Comparison of ENCODE assay signal across 13 mouse cellular contexts in the genomic region with DNA sequence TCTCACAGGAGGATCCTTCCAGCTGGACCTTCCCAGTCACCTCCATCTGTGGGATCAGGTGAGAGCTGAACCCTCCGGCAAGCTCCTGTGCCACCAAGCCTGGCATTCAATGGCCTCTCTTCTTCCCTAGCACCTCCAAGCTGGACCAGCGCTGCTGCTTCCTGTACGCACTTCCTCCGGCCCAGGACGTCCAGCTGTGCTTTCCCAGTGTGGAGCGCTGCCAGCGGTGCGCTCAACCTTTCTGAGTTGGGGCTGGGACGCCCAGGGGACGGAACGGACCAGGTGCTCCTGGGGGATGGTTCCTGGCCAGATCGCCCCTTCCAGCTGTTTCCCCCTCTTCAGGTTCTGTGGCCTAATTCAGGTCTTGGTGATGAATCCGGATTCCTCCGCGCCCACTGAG. TPM values are rescaled to one million over a fixed set of nuclear protein-coding genes. Genes with fewer than 3 reads are reported as not detected.
A peak's percentile ranks its signal among the peaks of the same experiment; 100 is the strongest.
DNase-seq lines count a peak whose midpoint lies in the region; ATAC-seq and TF ChIP-seq lines count a peak whose summit lies in the region.
"Had no signal": no experiment of that assay in that cellular context is flagged by ENCODE, and none has a peak within 500 bp of the region (broad histone marks: within the 10 kb centered on the region; RNA-seq: fewer than 3 reads in every experiment).

No protein-coding gene starts in this region.

- H3K4me2 ChIP-seq in kidney, postnatal 0 days (ENCODE audit: low read length), result no peak overlapping the region
- no peak overlapping the region for H3K4me2 ChIP-seq in hindbrain, postnatal 0 days (ENCODE audit: low read depth, low read length)
- H3K4me2 ChIP-seq: hindbrain, embryonic 12.5 days; limb, embryonic 15.5 days had no signal

- H3K27ac ChIP-seq in kidney, postnatal 0 days, result no peak overlapping the region
- no peak overlapping the region for H3K27ac ChIP-seq in small intestine, adult 2 months (ENCODE audit: insufficient read depth, low read depth, low read length)
- H3K27ac ChIP-seq in hindbrain, postnatal 0 days, result no peak overlapping the region
- H3K27ac ChIP-seq: forebrain, embryonic 10.5 days; hindbrain, embryonic 12.5 days; limb, embryonic 15.5 days had no signal

- no peak for ATAC-seq in kidney, postnatal 0 days (replicated peaks; ENCODE audit: low FRiP score, low read depth)
- no peak for ATAC-seq in hindbrain, postnatal 0 days
- ATAC-seq: midbrain, embryonic 16.5 days had no signal

- H3K27me3 ChIP-seq in kidney, postnatal 0 days (ENCODE audit: insufficient read depth, low read length), result 0 out of 2 replicates have a peak, but pooled peaks cover 4% of the 10 kb centered on the region
- no peaks in the 10 kb centered on the region for H3K27me3 ChIP-seq in small intestine, adult 2 months (ENCODE audit: control insufficient read depth, insufficient read depth, low read length)
- H3K27me3 ChIP-seq in hindbrain, postnatal 0 days (ENCODE audit: insufficient read depth, low read length), result peaks cover 33% of the 10 kb centered on the region

- no peak overlapping the region for H3K9ac ChIP-seq in kidney, postnatal 0 days (ENCODE audit: low read depth, low read length)
- H3K9ac ChIP-seq in hindbrain, postnatal 0 days (replicated peaks; ENCODE audit: low read length), result no peak overlapping the region
- H3K9ac ChIP-seq: hindbrain, embryonic 12.5 days; limb, embryonic 15.5 days had no signal

- H3K36me3 ChIP-seq in kidney, postnatal 0 days (ENCODE audit: insufficient read depth, low read length), result no peaks in the 10 kb centered on the region
- H3K36me3 ChIP-seq in small intestine, adult 2 months (ENCODE audit: control insufficient read depth, insufficient read depth, low read length), result no peaks in the 10 kb centered on the region; the same call in 1 of the 2 replicates
- H3K36me3 ChIP-seq in hindbrain, postnatal 0 days (ENCODE audit: insufficient read depth, low read length), result no peaks in the 10 kb centered on the region
- H3K36me3 ChIP-seq: forebrain, embryonic 10.5 days; hindbrain, embryonic 12.5 days; limb, embryonic 15.5 days had no signal

- TF ChIP-seq POLR2A in small intestine, adult 2 months (IDR thresholded peaks at IDR 0.05; ENCODE audit: low read depth, low read length), result no peak

- DNase-seq in adrenal gland, adult 2 months, result peak; percentile 52
- no peak for DNase-seq in adrenal gland, adult 18-20 months (ENCODE audit: low spot score in 2 of 2)
- DNase-seq in kidney, postnatal 0 days (ENCODE audit: low spot score), result peak; percentile 40
- DNase-seq in kidney, adult 11 months, result no peak
- DNase-seq in kidney, postnatal 4 days, result peak; percentile 60 to 73
- no peak for DNase-seq in left cerebral cortex, adult 8-10 months (ENCODE audit: low spot score in 2 of 2)
- no peak for DNase-seq in hindbrain, postnatal 0 days (ENCODE audit: low spot score)

- TF ChIP-seq CTCF in kidney, postnatal 0 days (IDR thresholded peaks at IDR 0.05; ENCODE audit: low read depth), result no peak
- no peak for TF ChIP-seq CTCF in small intestine, adult 2 months (IDR thresholded peaks at IDR 0.05; ENCODE audit: extremely low read depth, insufficient read length, insufficient replicate concordance, low read depth, low read length)
- no peak for TF ChIP-seq CTCF in hindbrain, postnatal 0 days (IDR thresholded peaks at IDR 0.05; ENCODE audit: low read depth)

- no peaks in the 10 kb centered on the region for H3K9me3 ChIP-seq in kidney, postnatal 0 days (replicated peaks; ENCODE audit: low read length)
- H3K9me3 ChIP-seq in hindbrain, postnatal 0 days (ENCODE audit: low read length), result no peaks in the 10 kb centered on the region
- H3K9me3 ChIP-seq: forebrain, embryonic 10.5 days; hindbrain, embryonic 12.5 days; limb, embryonic 15.5 days had no signal

- 24% methylated on average over 15 of the region's 15 CpGs for WGBS in kidney, postnatal 0 days
- 52% methylated on average over 15 of the region's 15 CpGs for WGBS in small intestine, adult 2 months
- 29% methylated on average over 15 of the region's 15 CpGs for WGBS in hindbrain, postnatal 0 days

- no peak overlapping the region for H3K4me3 ChIP-seq in kidney, postnatal 0 days (replicated peaks; ENCODE audit: low read depth, low read length)
- H3K4me3 ChIP-seq in small intestine, adult 2 months (ENCODE audit: low read depth, low read length), result 0 out of 2 replicates have a peak overlapping the region, but pooled peaks have one; percentile 1
- H3K4me3 ChIP-seq in hindbrain, postnatal 0 days (ENCODE audit: low read length), result no peak overlapping the region
- H3K4me3 ChIP-seq: forebrain, embryonic 10.5 days; hindbrain, embryonic 12.5 days; limb, embryonic 15.5 days had no signal

- peaks cover 9% of the 10 kb centered on the region; the same call in 1 of the 2 replicates for H3K4me1 ChIP-seq in kidney, postnatal 0 days (replicated peaks; ENCODE audit: insufficient read depth, low read length)
- peaks cover 32% of the 10 kb centered on the region for H3K4me1 ChIP-seq in small intestine, adult 2 months (ENCODE audit: control insufficient read depth, insufficient read depth, insufficient read length, low read length)
- 0 out of 2 replicates have a peak, but pooled peaks cover 6% of the 10 kb centered on the region for H3K4me1 ChIP-seq in hindbrain, postnatal 0 days (ENCODE audit: insufficient read depth, low read length)

RNA-seq across cellular contexts. Expression of a gene that starts 6.5 kb away (rescaled TPM):
- 10 to 100 TPM; 22.4 to 22.9 TPM for total RNA-seq in adrenal gland, adult 2 months (2021)
- 17.5 and 17.6 TPM in 2 replicates for polyA plus RNA-seq in adrenal gland, adult 2 months (2012; rRNA removed)
- 10 to 100 TPM; 30.7 to 34.2 TPM for total RNA-seq in adrenal gland, adult 18-20 months (2021)
- 3.4 and 4.2 TPM in 2 replicates for polyA plus RNA-seq in kidney, postnatal 0 days (2015; fragmentation: Nextera tagmentation; extraction: Ambion mirVana)
- 1.7 and 75.5 TPM in 2 replicates for polyA plus RNA-seq in small intestine, adult 2 months (2012; rRNA removed)
- total RNA-seq in left cerebral cortex, adult 8-10 months (2022), result 1 to 10 TPM; 3.6 to 6.6 (median 5.8) TPM
- 7.2 and 11.7 TPM in 2 replicates for total RNA-seq in hindbrain, postnatal 0 days (2014; rRNA removed)
- polyA plus RNA-seq in hindbrain, postnatal 0 days (2015; fragmentation: Nextera tagmentation; extraction: Ambion mirVana), result 4.7 and 5.8 TPM in 2 replicates

RNA-seq across cellular contexts. Expression of a gene that starts 15.8 kb away (rescaled TPM):
- 1 to 10 TPM; 1.4 to 1.9 TPM for total RNA-seq in adrenal gland, adult 2 months (2021)
- polyA plus RNA-seq in adrenal gland, adult 2 months (2012; rRNA removed), result 2.2 and 2.8 TPM in 2 replicates
- total RNA-seq in adrenal gland, adult 18-20 months (2021), result 1 to 10 TPM; 1.2 to 1.5 TPM
- 2.5 and 2.8 TPM in 2 replicates for polyA plus RNA-seq in kidney, postnatal 0 days (2015; fragmentation: Nextera tagmentation; extraction: Ambion mirVana)
- 10.9 and 12.7 TPM in 2 replicates for polyA plus RNA-seq in small intestine, adult 2 months (2012; rRNA removed)
- 1 to 10 TPM; 3.4 to 5.3 (median 4.1) TPM for total RNA-seq in left cerebral cortex, adult 8-10 months (2022)
- total RNA-seq in hindbrain, postnatal 0 days (2014; rRNA removed), result 1.4 TPM in 1 of 2 replicates, not detected in the other
- 0.18 and 0.40 TPM in 2 replicates for polyA plus RNA-seq in hindbrain, postnatal 0 days (2015; fragmentation: Nextera tagmentation; extraction: Ambion mirVana)

RNA-seq across cellular contexts. Expression of a gene that starts 30.5 kb away (rescaled TPM):
- total RNA-seq in adrenal gland, adult 2 months (2021), result 10 to 100 TPM; 59.7 to 78.2 TPM
- 123 and 125 TPM in 2 replicates for polyA plus RNA-seq in adrenal gland, adult 2 months (2012; rRNA removed)
- 10 to 100 TPM; 55.5 to 61.6 TPM for total RNA-seq in adrenal gland, adult 18-20 months (2021)
- 74.5 and 81.2 TPM in 2 replicates for polyA plus RNA-seq in kidney, postnatal 0 days (2015; fragmentation: Nextera tagmentation; extraction: Ambion mirVana)
- polyA plus RNA-seq in small intestine, adult 2 months (2012; rRNA removed), result 26.2 and 58.0 TPM in 2 replicates
- total RNA-seq in left cerebral cortex, adult 8-10 months (2022), result 10 to 100 TPM; 84.3 to 91.2 (median 87.4) TPM
- total RNA-seq in hindbrain, postnatal 0 days (2014; rRNA removed), result 120 and 138 TPM in 2 replicates
- polyA plus RNA-seq in hindbrain, postnatal 0 days (2015; fragmentation: Nextera tagmentation; extraction: Ambion mirVana), result 127 and 136 TPM in 2 replicates

RNA-seq across cellular contexts. Expression of a gene that starts 34.7 kb away (rescaled TPM):
- total RNA-seq in adrenal gland, adult 2 months (2021), result under 1 TPM; 0.17 to 0.21 TPM
- 0.49 and 1.1 TPM in 2 replicates for polyA plus RNA-seq in adrenal gland, adult 2 months (2012; rRNA removed)
- total RNA-seq in adrenal gland, adult 18-20 months (2021), result 1 to 10 TPM in 1 of 2 experiments, under 1 TPM in 1; 0.26 to 1.2 TPM
- polyA plus RNA-seq in kidney, postnatal 0 days (2015; fragmentation: Nextera tagmentation; extraction: Ambion mirVana), result 0.11 and 0.54 TPM in 2 replicates
- 0.17 TPM in 1 of 2 replicates, not detected in the other for polyA plus RNA-seq in small intestine, adult 2 months (2012; rRNA removed)
- 1 to 10 TPM; 6.0 to 9.0 (median 6.9) TPM for total RNA-seq in left cerebral cortex, adult 8-10 months (2022)
- total RNA-seq in hindbrain, postnatal 0 days (2014; rRNA removed), result 7.0 and 7.3 TPM in 2 replicates
- 4.5 and 5.5 TPM in 2 replicates for polyA plus RNA-seq in hindbrain, postnatal 0 days (2015; fragmentation: Nextera tagmentation; extraction: Ambion mirVana)
- total RNA-seq: common myeloid progenitor, adult 5-6 weeks had no signal
- polyA plus RNA-seq: limb, embryonic 15.5 days had no signal

RNA-seq across cellular contexts. Expression of a gene that starts 35.1 kb away (rescaled TPM):
- 1 to 10 TPM; 1.6 to 4.0 TPM for total RNA-seq in adrenal gland, adult 2 months (2021)
- polyA plus RNA-seq in adrenal gland, adult 2 months (2012; rRNA removed), result 2.5 and 5.6 TPM in 2 replicates
- total RNA-seq in adrenal gland, adult 18-20 months (2021), result 1 to 10 TPM; 1.1 to 2.6 TPM
- 19.1 and 19.6 TPM in 2 replicates for polyA plus RNA-seq in kidney, postnatal 0 days (2015; fragmentation: Nextera tagmentation; extraction: Ambion mirVana)
- 0.61 and 0.93 TPM in 2 replicates for polyA plus RNA-seq in small intestine, adult 2 months (2012; rRNA removed)
- total RNA-seq in left cerebral cortex, adult 8-10 months (2022), result 1 to 10 TPM; 3.7 to 6.9 (median 3.8) TPM
- total RNA-seq in hindbrain, postnatal 0 days (2014; rRNA removed), result 6.2 and 6.9 TPM in 2 replicates
- polyA plus RNA-seq in hindbrain, postnatal 0 days (2015; fragmentation: Nextera tagmentation; extraction: Ambion mirVana), result 9.6 and 11.9 TPM in 2 replicates
- total RNA-seq: common myeloid progenitor, adult 5-6 weeks had no signal

Comparison
In these comparisons a context has a peak if more than half of its experiments do, and no peak if none do; other contexts are left out.
1. DNase-seq: peak in adrenal gland, adult 2 months (single experiment), kidney, postnatal 0 days (single experiment) and kidney, postnatal 4 days (2 of 2); none in adrenal gland, adult 18-20 months (0 of 2), kidney, adult 11 months (single experiment), left cerebral cortex, adult 8-10 months (0 of 2) and hindbrain, postnatal 0 days (single experiment).